Mouse (Mus musculus) CH12.LX (cell line): ENCODE measurements around the gene Fancb. TPM values are rescaled to one million over a fixed set of nuclear protein-coding genes. Genes with fewer than 3 reads are reported as not detected.

Experiments used
- DNase-seq: peaks from one replicate; pipeline ENCODE4 v3.0.0-alpha.2; 2013; ENCODE audit errors: extremely low read depth
- H3K27ac ChIP-seq: 2 replicates; pipeline ENCODE4 v1.5.1; 2012; ENCODE audit warnings: low read depth, mild to moderate bottlenecking, control low read depth, moderate library complexity; ENCODE audit not compliant: insufficient read depth
- H3K27me3 ChIP-seq: replicated peaks from 2 replicates; pipeline ENCODE3; 2012; ENCODE audit warnings: inconsistent platforms
- H3K36me3 ChIP-seq, 2 experiments: replicated peaks in 1 of 2; 2 replicates each; pipeline versions ENCODE3 to v1.6.1; 2012; ENCODE audit warnings: inconsistent platforms in 1 of 2, low read length in 1 of 2, mild to moderate bottlenecking in 1 of 2, mixed read lengths in 1 of 2, moderate library complexity in 1 of 2; ENCODE audit not compliant: control insufficient read depth in 1 of 2, insufficient read depth in 1 of 2
- H3K4me1 ChIP-seq, 2 experiments: 2 replicates each; pipeline ENCODE4 v1.6.1; 2012; ENCODE audit warnings: inconsistent platforms in 1 of 2, moderate library complexity in 1 of 2; ENCODE audit not compliant: insufficient read depth in 2 of 2, control insufficient read depth in 1 of 2
- H3K4me2 ChIP-seq: 2 replicates; pipeline ENCODE4 v1.6.1; 2012; ENCODE audit warnings: low read depth, mild to moderate bottlenecking, control low read depth; ENCODE audit not compliant: poor library complexity, insufficient read depth, severe bottlenecking
- H3K4me3 ChIP-seq, 3 experiments: fragments of 150-350 bp in 1 of 3; sonication (generic) in 1 of 3; replicated peaks in 1 of 3; 2 replicates each; pipeline versions ENCODE3 to v1.5.1; 2011 to 2012; ENCODE audit warnings: low read depth in 2 of 3, low read length in 2 of 3, mild to moderate bottlenecking in 2 of 3, moderate library complexity in 2 of 3, control low read depth in 1 of 3, improper control_type of control experiment in 1 of 3, inconsistent platforms in 1 of 3, mixed read lengths in 1 of 3; ENCODE audit not compliant: poor library complexity in 1 of 3
- H3K79me2 ChIP-seq: replicated peaks from 2 replicates; pipeline ENCODE4 v1.6.1; 2012; ENCODE audit warnings: mild to moderate bottlenecking, moderate library complexity; ENCODE audit not compliant: control insufficient read depth, poor library complexity, insufficient read depth, severe bottlenecking; ENCODE audit errors: extremely low read depth
- H3K9ac ChIP-seq: 2 replicates; pipeline ENCODE4 v1.6.1; 2012; ENCODE audit warnings: low read depth, mild to moderate bottlenecking, control low read depth, moderate library complexity; ENCODE audit not compliant: insufficient read depth
- H3K9me3 ChIP-seq: replicated peaks from 2 replicates; pipeline ENCODE3; 2012; ENCODE audit warnings: low read length, inconsistent platforms, mixed read lengths
- BHLHE40 ChIP-seq: IDR thresholded peaks from 2 replicates; pipeline ENCODE4 v1.6.1; 2011; ENCODE audit warnings: mild to moderate bottlenecking, low read depth, low read length, improper control_type of control experiment
- CHD2 ChIP-seq: IDR thresholded peaks from 2 replicates; pipeline ENCODE4 v1.6.1; 2011; ENCODE audit warnings: low read length, improper control_type of control experiment
- CTCF ChIP-seq, 2 experiments: IDR thresholded peaks in 1 of 2; conservative IDR thresholded peaks in 1 of 2; 2 replicates each; pipeline ENCODE4 v1.5.1; 2011 to 2012; ENCODE audit warnings: low read depth in 2 of 2, low read length in 2 of 2, improper control_type of control experiment in 1 of 2, inconsistent platforms in 1 of 2, mild to moderate bottlenecking in 1 of 2, moderate library complexity in 1 of 2
- E2F4 ChIP-seq: IDR thresholded peaks from 2 replicates; pipeline ENCODE4 v1.6.1; 2011; ENCODE audit warnings: low read depth, low read length, improper control_type of control experiment; ENCODE audit not compliant: insufficient replicate concordance
- ELF1 ChIP-seq: IDR thresholded peaks from 2 replicates; pipeline ENCODE4 v1.6.1; 2014; ENCODE audit warnings: low read depth, mild to moderate bottlenecking, inconsistent platforms, low read length, improper control_type of control experiment
- EP300 ChIP-seq: IDR thresholded peaks from 2 replicates; pipeline ENCODE4 v1.6.1; 2011; ENCODE audit warnings: low read length, improper control_type of control experiment
- ETS1 ChIP-seq: conservative IDR thresholded peaks from 2 replicates; pipeline ENCODE4 v1.6.1; 2012; ENCODE audit warnings: low read depth, mild to moderate bottlenecking, inconsistent platforms, low read length, improper control_type of control experiment, moderate library complexity
- GABPA ChIP-seq: IDR thresholded peaks from 2 replicates; pipeline ENCODE4 v1.6.1; 2012; ENCODE audit warnings: low read depth, low read length, improper control_type of control experiment, inconsistent platforms; ENCODE audit not compliant: insufficient replicate concordance
- HCFC1 ChIP-seq: IDR thresholded peaks from 2 replicates; pipeline ENCODE4 v1.6.1; 2012; ENCODE audit warnings: low read depth, mild to moderate bottlenecking, inconsistent platforms, low read length, improper control_type of control experiment
- IRF4 ChIP-seq: IDR thresholded peaks from 2 replicates; pipeline ENCODE4 v1.6.1; 2014; ENCODE audit warnings: low read depth, mild to moderate bottlenecking, inconsistent platforms, low read length, improper control_type of control experiment
- MAFK ChIP-seq: IDR thresholded peaks from 2 replicates; pipeline ENCODE4 v1.6.1; 2011; ENCODE audit warnings: low read length, improper control_type of control experiment; ENCODE audit not compliant: insufficient replicate concordance
- MAX ChIP-seq: IDR thresholded peaks from 2 replicates; pipeline ENCODE4 v1.6.1; 2011; ENCODE audit warnings: low read length, improper control_type of control experiment
- MEF2A ChIP-seq: IDR thresholded peaks from 2 replicates; pipeline ENCODE4 v1.6.1; 2014; ENCODE audit warnings: low read depth, mild to moderate bottlenecking, inconsistent platforms, low read length, improper control_type of control experiment, borderline replicate concordance
- MXI1 ChIP-seq: IDR thresholded peaks from 2 replicates; pipeline ENCODE4 v1.6.1; 2011; ENCODE audit warnings: mild to moderate bottlenecking, low read depth, low read length, improper control_type of control experiment
- NELFE ChIP-seq: IDR thresholded peaks from 2 replicates; pipeline ENCODE4 v1.6.1; 2011; ENCODE audit warnings: low read depth, low read length, improper control_type of control experiment
- NRF1 ChIP-seq: IDR thresholded peaks from 2 replicates; pipeline ENCODE4 v1.6.1; 2014; ENCODE audit warnings: low read depth, mild to moderate bottlenecking, inconsistent platforms, low read length, improper control_type of control experiment, moderate library complexity
- PAX5 ChIP-seq: IDR thresholded peaks from 2 replicates; pipeline ENCODE4 v1.6.1; 2012; ENCODE audit warnings: low read length, inconsistent platforms, mixed read lengths
- POLR2A ChIP-seq: IDR thresholded peaks from 2 replicates; pipeline ENCODE4 v1.6.1; 2011; ENCODE audit warnings: low read depth, mild to moderate bottlenecking, improper control_type of control experiment, low read length
- POLR2AphosphoS2 ChIP-seq: IDR thresholded peaks from 2 replicates; pipeline ENCODE4 v1.6.1; 2011; ENCODE audit warnings: low read depth, low read length, improper control_type of control experiment
- RCOR1 ChIP-seq: conservative IDR thresholded peaks from 2 replicates; pipeline ENCODE4 v1.6.1; 2012; ENCODE audit warnings: low read depth, mild to moderate bottlenecking, inconsistent platforms, low read length, improper control_type of control experiment
- SIN3A ChIP-seq: IDR thresholded peaks from 2 replicates; pipeline ENCODE4 v1.6.1; 2012; ENCODE audit warnings: low read length, improper control_type of control experiment, inconsistent platforms
- TBP ChIP-seq: conservative IDR thresholded peaks from 2 replicates; pipeline ENCODE4 v1.6.1; 2011; ENCODE audit warnings: low read depth, low read length, improper control_type of control experiment
- UBTF ChIP-seq: IDR thresholded peaks from 2 replicates; pipeline ENCODE4 v1.6.1; 2012; ENCODE audit warnings: low read depth, mild to moderate bottlenecking, inconsistent platforms, low read length, improper control_type of control experiment, moderate library complexity
- USF2 ChIP-seq: conservative IDR thresholded peaks from 2 replicates; pipeline ENCODE4 v1.6.1; 2011; ENCODE audit warnings: low read depth, low read length, improper control_type of control experiment
- ZKSCAN1 ChIP-seq: IDR thresholded peaks from 2 replicates; pipeline ENCODE4 v1.6.1; 2012; ENCODE audit warnings: low read depth, inconsistent platforms, low read length, improper control_type of control experiment, borderline replicate concordance
- ZMIZ1 ChIP-seq: IDR thresholded peaks from 2 replicates; pipeline ENCODE4 v1.6.1; 2012; ENCODE audit warnings: low read depth, mild to moderate bottlenecking, inconsistent platforms, low read length, improper control_type of control experiment
- dilution Hi-C: fragments of 300-500 bp; cut with MboI; formaldehyde crosslinking; loops from 2 replicates; pipeline ENCODE4 v1.14.3; 2020; ENCODE audit warnings: low sequenced_read_pairs; ENCODE audit not compliant: extremely low pct_unique_long_range_greater_than_20kb, extremely low pct_ligation_motif_present
- in situ Hi-C: fragments of 300-500 bp; cut with MboI; formaldehyde crosslinking; loops from 3 replicates; pipeline ENCODE4 v1.14.3; 2019; ENCODE audit warnings: low sequenced_read_pairs, low pct_ligation_motif_present, low pct_unique_long_range_greater_than_20kb, mixed read lengths
- polyA plus RNA-seq: library from polyadenylated mRNA; unstranded; fragments of >175 nt; gene quantifications from 2 replicates; pipeline ENCODE4 v1.2.1, GENCODE M21; 2012; ENCODE audit warnings: low read depth; ENCODE audit not compliant: insufficient read length
- total RNA-seq, 2 experiments: library from RNA; depleted of rRNA; stranded (reverse); fragments of 300-350 nt in 1 of 2; fragments of >200 nt in 1 of 2; gene quantifications; 2 replicates each; pipeline ENCODE4 v1.2.3; 2012 to 2014

The Fancb gene
- total and polyA plus RNA-seq, 3 experiments = 6.4 to 20.6 (median 11.0) TPM

- H3K27me3 ChIP-seq = no peaks in the 10 kb centered on the region
- no peak overlapping the region for H3K4me3 ChIP-seq
- dilution Hi-C loops = no loop called here
- H3K4me2 ChIP-seq = no peak overlapping the region
- TF ChIP-seq UBTF = no peak
- no peak for TF ChIP-seq ETS1
- TF ChIP-seq ZMIZ1 = no peak
- no peak for TF ChIP-seq ZKSCAN1
- TF ChIP-seq MEF2A = no peak
- TF ChIP-seq MAX = no peak
- TF ChIP-seq NRF1 = no peak
- no peak for TF ChIP-seq POLR2AphosphoS2
- no peak for TF ChIP-seq POLR2A
- TF ChIP-seq GABPA = no peak
- TF ChIP-seq CHD2 = no peak
- no peak for TF ChIP-seq MAFK
- TF ChIP-seq CTCF (conservative IDR thresholded peaks at IDR 0.05 in 1 of 2, IDR thresholded peaks at IDR 0.05 in 1 of 2; ENCODE audit: low read depth in 2 of 2, low read length in 2 of 2) = no peak
- no peak for TF ChIP-seq SIN3A
- no peak for TF ChIP-seq RCOR1
- TF ChIP-seq PAX5 = no peak
- no peak for TF ChIP-seq BHLHE40
- TF ChIP-seq MXI1 = no peak
- TF ChIP-seq TBP = no peak
- H3K4me1 ChIP-seq = no peaks in the 10 kb centered on the region
- H3K9me3 ChIP-seq = no peaks in the 10 kb centered on the region
- H3K36me3 ChIP-seq = no peaks in the 10 kb centered on the region
- H3K9ac ChIP-seq = no peak overlapping the region
- in situ Hi-C loops = no loop called here
- no peaks in the 10 kb centered on the region for H3K79me2 ChIP-seq
- DNase-seq = no peak
- H3K27ac ChIP-seq = no peak overlapping the region
Observed at GRCm38 (mm10) chrX:165003141-165003540, 22.7 kb downstream of the Fancb start.

DNA sequence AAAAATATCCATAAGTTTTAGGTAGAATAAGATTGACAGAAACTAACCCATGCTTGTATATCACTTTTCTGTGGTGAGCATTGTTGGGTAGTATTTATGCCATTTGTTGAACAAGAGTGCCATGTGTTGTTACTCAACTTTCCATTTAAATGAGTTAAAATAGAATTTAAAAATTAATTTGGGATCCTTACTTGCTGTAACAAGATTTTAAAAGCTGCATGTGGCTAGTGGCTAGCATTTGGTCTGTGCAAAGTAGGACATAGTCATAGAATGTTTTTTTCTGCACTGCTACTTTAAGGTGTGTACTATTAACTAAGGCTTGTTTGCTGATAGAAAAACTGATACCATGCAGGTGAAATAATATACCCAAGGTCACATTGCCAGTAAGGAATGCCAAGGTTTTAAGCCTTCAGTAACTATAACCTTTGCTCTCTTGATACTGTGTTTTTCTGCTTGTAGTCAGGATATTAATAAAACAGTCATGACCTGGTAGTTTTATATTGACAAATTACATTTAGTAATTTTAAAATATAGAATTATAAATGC is 24.5 kb downstream of the Fancb start, which contains the start of gene Gm17604:
Gene Gm17604 (minus strand): TSS at position 51 of the 546 bp plus-strand sequence.
- H3K9me3 ChIP-seq = no peaks in the 10 kb centered on the region
- H3K79me2 ChIP-seq = no peaks in the 10 kb centered on the region
- in situ Hi-C loops = no loop called here
- no peaks in the 10 kb centered on the region for H3K27me3 ChIP-seq
- no peak within 1 kb of the TSS for H3K4me3 ChIP-seq
- H3K4me1 ChIP-seq = no peaks in the 10 kb centered on the region
- dilution Hi-C loops = no loop called here
- H3K27ac ChIP-seq = no peak within 1 kb of the TSS
- no peak within 1 kb of the TSS for H3K4me2 ChIP-seq
- DNase-seq = no peak
- no peak within 1 kb of the TSS for H3K9ac ChIP-seq
- H3K36me3 ChIP-seq = no peaks in the 10 kb centered on the region
- TF ChIP-seq SIN3A (no peak), EP300 (no peak), POLR2A (no peak), USF2 (no peak), IRF4 (no peak), PAX5 (no peak), TBP (no peak), E2F4 (no peak), ELF1 (no peak), CTCF (conservative IDR thresholded peaks at IDR 0.05 in 1 of 2, IDR thresholded peaks at IDR 0.05 in 1 of 2; ENCODE audit: low read depth in 2 of 2, low read length in 2 of 2) (no peak), HCFC1 (no peak), MXI1 (no peak), POLR2AphosphoS2 (no peak), NELFE (no peak), MAX (no peak), ETS1 (no peak), BHLHE40 (no peak)
